Mouse (Mus musculus) embryonic fibroblast, embryonic 13.5 days (primary cell): ENCODE measurements around the gene Tgfbr1. TPM values are rescaled to one million over a fixed set of nuclear protein-coding genes. Genes with fewer than 3 reads are reported as not detected.

Experiments
- H3K27ac ChIP-seq: 2 replicates; pipeline ENCODE4 v1.5.1; 2012; ENCODE audit warnings: low read length, control low read depth, inconsistent platforms; ENCODE audit not compliant: insufficient read depth
- H3K4me1 ChIP-seq: 2 replicates; pipeline ENCODE4 v1.6.1; 2011; ENCODE audit warnings: low read length; ENCODE audit not compliant: control insufficient read depth, insufficient read depth
- H3K4me3 ChIP-seq: 2 replicates; pipeline ENCODE4 v1.5.1; 2011; ENCODE audit warnings: mild to moderate bottlenecking, control low read depth, low read length; ENCODE audit not compliant: insufficient read depth
- CTCF ChIP-seq: IDR thresholded peaks from 2 replicates; pipeline ENCODE4 v1.5.1; 2011; ENCODE audit warnings: mild to moderate bottlenecking, control low read depth, low read length, moderate library complexity, borderline replicate concordance; ENCODE audit not compliant: insufficient read depth
- POLR2A ChIP-seq: IDR thresholded peaks from 2 replicates; pipeline ENCODE4 v1.6.1; 2011; ENCODE audit warnings: low read depth, mild to moderate bottlenecking, control low read depth, low read length, moderate library complexity
- polyA plus RNA-seq: library from polyadenylated mRNA; stranded (reverse); fragments of >200 nt; gene quantifications from 2 replicates; pipeline ENCODE4 v1.2.4, GENCODE M21; 2011; ENCODE audit warnings: low read depth; ENCODE audit not compliant: missing spikeins, insufficient read length

Gene Tgfbr1
- polyA plus RNA-seq, 1 experiment, result 43.8 TPM

- Histone ChIP-seq H3K27ac (no peak overlapping the region), H3K4me3 (no peak overlapping the region), H3K4me1 (no peaks in the 10 kb centered on the region; the same call in 1 of the 2 replicates)
- TF ChIP-seq POLR2A, result no peak
- TF ChIP-seq CTCF, result no peak
These were observed 82.1 kb downstream of the Tgfbr1 start for GRCm38 (mm10) chr4:47435131-47435530.

GRCm38 (mm10) chr4:47435566-47436360 is 82.7 kb downstream of the Tgfbr1 start:
- Histone ChIP-seq H3K4me1 (no peaks in the 10 kb centered on the region; the same call in 1 of the 2 replicates), H3K27ac (no peak overlapping the region), H3K4me3 (no peak overlapping the region)
- TF ChIP-seq CTCF, result no peak
- TF ChIP-seq POLR2A, result no peak

- TF ChIP-seq CTCF (peak; percentile 97), POLR2A (peak; percentile 33; the same call in 1 of the 2 replicates)
- Histone ChIP-seq H3K4me3 (peak overlapping the region; percentile 49), H3K27ac (no peak overlapping the region), H3K4me1 (no peaks in the 10 kb centered on the region; the same call in 1 of the 2 replicates)
These were observed 84.6 kb downstream of the Tgfbr1 start for GRCm38 (mm10) chr4:47437365-47438340.

DNA sequence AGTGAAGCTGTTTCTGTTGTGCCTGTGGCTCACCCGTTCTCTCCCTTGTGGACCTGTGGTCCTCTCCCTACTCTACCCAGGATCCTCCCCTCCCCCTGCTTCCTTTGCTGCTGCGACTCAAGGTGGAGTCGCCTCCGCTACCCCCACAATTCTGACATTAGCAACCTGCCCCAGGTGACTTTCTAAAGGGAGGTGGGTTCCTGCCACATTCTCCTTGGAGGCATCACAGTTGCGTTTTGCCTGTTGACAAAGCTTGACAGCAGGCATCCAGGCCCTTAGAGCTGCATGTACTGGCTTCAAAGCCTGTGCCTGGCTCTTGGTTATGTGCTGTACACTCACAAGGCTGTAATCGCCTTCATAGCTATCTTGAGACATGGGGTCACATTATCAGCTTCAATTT is 85.9 kb downstream of the Tgfbr1 start:
- H3K4me1 ChIP-seq, result no peaks in the 10 kb centered on the region; the same call in 1 of the 2 replicates
- H3K27ac ChIP-seq, result no peak overlapping the region
- TF ChIP-seq POLR2A, result no peak
- no peak for TF ChIP-seq CTCF
- H3K4me3 ChIP-seq, result no peak overlapping the region

GRCm38 (mm10) chr4:47440951-47441350 is 87.9 kb downstream of the Tgfbr1 start:
- Histone ChIP-seq H3K4me3 (no peak overlapping the region), H3K4me1 (no peaks in the 10 kb centered on the region; the same call in 1 of the 2 replicates), H3K27ac (no peak overlapping the region)
- TF ChIP-seq CTCF, result no peak
- no peak for TF ChIP-seq POLR2A

DNA sequence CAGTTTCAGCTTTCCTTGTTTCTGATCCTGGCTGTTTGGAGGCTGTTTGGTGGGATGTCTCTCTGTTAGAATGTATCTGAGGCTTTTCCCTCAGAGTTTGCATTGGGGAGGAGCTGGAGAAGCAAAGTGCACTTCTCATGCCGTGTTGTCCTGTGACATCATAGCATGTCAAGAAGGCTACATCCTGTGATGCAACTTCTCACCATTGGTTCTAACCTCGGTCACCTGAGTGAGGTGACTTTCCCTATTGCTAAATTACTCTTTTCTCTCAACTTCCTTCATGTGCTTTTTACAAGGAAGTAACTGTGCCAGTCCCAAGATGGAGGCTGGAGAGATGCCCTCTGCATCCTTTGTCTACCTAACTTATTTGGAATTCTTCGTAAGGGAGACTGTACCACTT is 95.5 kb downstream of the Tgfbr1 start:
- no peak overlapping the region for H3K4me3 ChIP-seq
- TF ChIP-seq CTCF, result no peak
- no peak for TF ChIP-seq POLR2A
- no peaks in the 10 kb centered on the region for H3K4me1 ChIP-seq
- H3K27ac ChIP-seq, result no peak overlapping the region

DNA sequence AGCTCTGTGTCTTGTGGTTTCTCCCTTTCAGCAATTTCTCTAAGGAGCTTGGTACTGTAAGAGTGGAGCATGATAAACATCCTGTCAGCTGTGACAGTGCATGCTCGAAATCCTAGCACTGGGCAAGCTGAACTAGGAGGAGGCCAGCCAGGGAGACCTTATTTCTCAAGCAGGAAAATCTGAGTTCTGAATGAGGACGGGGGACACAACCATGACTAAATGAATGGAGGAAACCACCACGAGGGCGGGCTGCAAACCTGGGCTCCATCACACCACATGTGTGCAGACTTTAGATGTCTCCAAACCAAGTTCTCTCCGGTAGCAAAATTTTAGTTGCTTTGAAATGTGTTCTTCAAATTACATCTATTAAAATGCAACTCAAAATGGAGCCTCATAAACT is 96.1 kb downstream of the Tgfbr1 start:
- Histone ChIP-seq H3K27ac (no peak overlapping the region), H3K4me3 (no peak overlapping the region), H3K4me1 (no peaks in the 10 kb centered on the region)
- no peak for TF ChIP-seq POLR2A
- no peak for TF ChIP-seq CTCF

DNA sequence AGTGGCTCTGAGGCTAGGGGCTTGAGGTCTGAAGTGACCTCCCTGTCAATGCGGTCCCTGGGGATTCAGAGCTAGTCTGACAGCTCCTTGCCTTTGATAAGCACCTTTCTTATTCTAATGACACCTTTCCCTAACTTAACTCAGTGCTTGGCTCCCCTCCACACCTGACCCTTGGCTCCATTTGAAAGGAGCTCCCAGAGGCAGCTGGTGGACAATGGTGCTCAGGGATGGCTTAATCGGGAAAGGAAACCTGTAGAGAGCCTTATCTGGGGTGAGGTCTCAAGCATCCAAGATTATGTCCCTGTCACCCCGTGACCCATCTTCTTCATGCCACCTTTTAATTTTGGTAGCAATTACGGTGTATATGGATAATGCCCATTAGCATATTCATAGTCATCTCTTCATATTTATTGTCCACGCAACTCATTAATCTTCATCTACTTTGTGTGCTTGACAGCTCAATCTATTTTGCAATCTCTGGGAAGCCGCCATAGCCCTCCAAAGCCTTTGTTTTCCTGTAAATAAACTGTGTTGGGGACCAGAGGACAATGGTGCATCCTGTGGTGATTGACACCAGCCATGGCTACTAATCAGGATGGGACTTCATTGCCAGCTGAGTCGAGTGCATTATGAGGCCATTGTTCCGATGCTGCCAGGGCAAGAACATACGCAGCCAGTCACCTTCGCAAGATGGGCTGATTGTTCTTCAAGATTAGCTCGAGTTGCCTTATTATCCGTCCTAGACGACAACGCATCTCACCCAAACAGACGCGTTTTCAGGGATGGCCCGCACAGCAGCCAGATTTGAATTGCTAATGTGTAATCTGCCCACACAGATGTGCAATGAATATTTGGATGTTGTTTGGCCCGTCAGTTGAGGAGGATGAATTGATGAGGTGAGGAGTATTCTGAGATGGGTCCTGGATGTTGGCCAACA is 96.8 kb downstream of the Tgfbr1 start:
- no peak overlapping the region for H3K27ac ChIP-seq
- H3K4me1 ChIP-seq, result no peaks in the 10 kb centered on the region
- H3K4me3 ChIP-seq, result no peak overlapping the region
- no peak for TF ChIP-seq POLR2A
- no peak for TF ChIP-seq CTCF

Other genes with a start within 250 kb of the Tgfbr1 start
- gene Col15a1, start 145.1 kb upstream of the Tgfbr1 start, polyA plus RNA-seq, result 24.2 and 41.0 TPM in 2 replicates
- gene Alg2, start 121.1 kb downstream of the Tgfbr1 start, polyA plus RNA-seq, result 29.1 and 34.0 TPM in 2 replicates
- 297 and 299 TPM in 2 replicates for gene Sec61b, start 121.4 kb downstream of the Tgfbr1 start, polyA plus RNA-seq